Mouse (Mus musculus): ENCODE data around the gene Srd5a3.
A peak's percentile ranks its signal among the peaks of the same experiment; 100 is the strongest.

Srd5a3 gene

DNA sequence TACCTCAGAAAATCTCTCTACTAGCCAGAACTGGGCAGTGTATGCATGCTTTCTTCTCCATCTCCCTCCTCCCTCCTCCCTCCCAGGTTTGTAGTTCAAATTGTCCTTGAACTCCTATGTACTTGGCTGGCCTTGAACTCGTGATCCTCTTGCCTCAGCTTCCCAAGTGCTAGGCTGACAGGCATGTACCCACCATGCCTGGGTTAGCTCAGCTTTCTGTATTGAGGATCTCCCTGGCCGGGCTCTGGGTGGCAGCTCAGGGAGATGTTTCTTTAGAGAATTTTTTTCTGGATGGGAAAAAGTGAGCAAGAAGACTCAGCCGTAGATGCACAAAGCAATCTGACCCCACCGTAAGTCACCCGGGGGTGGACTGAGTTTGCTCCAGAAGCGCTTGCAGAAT lies 12.9 kb downstream of the Srd5a3 start:
- no peak for DNase-seq (ENCODE audit: extremely low spot score, low read depth, low spot score)

DNA sequence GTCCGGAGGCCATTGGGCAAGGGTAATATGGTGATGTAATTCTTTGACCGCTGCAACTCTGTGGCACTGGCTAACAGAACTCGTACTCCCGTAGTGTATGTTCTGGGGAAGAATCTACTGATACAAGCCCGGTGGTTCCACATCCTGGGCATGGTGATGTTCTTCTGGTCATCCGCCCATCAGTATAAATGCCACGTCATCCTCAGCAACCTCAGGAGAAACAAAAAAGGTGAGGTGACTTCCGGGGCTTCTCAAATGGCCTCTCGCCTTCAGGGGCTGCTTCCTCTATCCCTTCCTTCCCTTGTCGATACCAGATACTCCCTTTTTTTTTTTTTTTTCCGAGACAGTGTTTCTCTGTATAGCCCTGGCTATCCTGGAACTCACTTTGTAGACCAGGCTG lies 13.4 kb downstream of the Srd5a3 start:
- no peak for DNase-seq (ENCODE audit: extremely low spot score, low read depth, low spot score)

- no peak for DNase-seq (ENCODE audit: extremely low spot score, low read depth, low spot score)
Observed at GRCm38 (mm10) chr5:76154434-76155165, 14.5 kb downstream of the Srd5a3 start.

DNA sequence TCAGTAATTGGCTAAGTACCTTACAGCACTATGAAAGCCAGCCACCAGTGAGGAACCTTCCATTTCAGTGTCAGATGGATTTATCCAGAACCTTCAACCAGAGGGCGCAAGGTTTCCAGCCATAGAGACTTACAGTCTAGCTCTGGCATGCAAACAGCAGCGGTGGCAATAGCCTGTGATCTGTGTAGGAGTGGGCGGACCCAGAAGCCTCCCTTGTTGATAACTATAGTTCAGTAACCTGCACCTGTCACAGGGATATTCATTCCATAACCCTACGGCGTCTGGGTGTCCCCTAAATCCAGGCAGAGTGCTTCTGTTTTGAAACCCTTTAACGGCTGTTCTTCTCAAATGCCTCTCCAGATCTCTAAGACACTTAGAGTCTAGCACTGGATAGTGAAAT lies 19.5 kb downstream of the Srd5a3 start:
- DNase-seq (ENCODE audit: extremely low spot score, low read depth, low spot score): no peak

GRCm38 (mm10) chr5:76160086-76160485 lies 20.0 kb downstream of the Srd5a3 start:
- DNase-seq (ENCODE audit: extremely low spot score, low read depth, low spot score): no peak

DNA sequence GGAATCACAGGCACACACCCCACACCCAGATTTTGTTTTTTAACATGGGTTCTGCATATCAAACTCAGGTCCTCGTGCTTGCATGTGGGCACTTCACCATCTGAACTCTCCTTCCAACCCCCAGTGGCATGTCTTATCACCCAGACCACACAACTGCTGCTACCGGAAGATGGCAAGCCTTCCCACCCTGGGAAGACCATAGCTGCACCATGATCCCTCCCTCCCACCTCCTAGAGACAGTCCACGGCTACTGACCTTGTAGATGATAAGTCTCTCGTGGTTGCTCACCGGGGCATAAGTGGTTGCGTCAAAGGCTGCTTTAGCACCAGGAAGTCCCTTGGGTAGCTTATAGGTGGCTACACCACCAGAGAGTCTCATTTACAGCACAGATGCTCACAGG lies 21.4 kb downstream of the Srd5a3 start:
- no peak for DNase-seq (ENCODE audit: extremely low spot score, low read depth, low spot score)

GRCm38 (mm10) chr5:76162926-76163325 lies 22.9 kb downstream of the Srd5a3 start:
- DNase-seq (ENCODE audit: extremely low spot score, low read depth, low spot score): no peak

GRCm38 (mm10) chr5:76163828-76164390 lies 23.8 kb downstream of the Srd5a3 start:
- DNase-seq (ENCODE audit: extremely low spot score, low read depth, low spot score): no peak

GRCm38 (mm10) chr5:76164827-76165226 lies 24.8 kb downstream of the Srd5a3 start:
- no peak for DNase-seq (ENCODE audit: extremely low spot score, low read depth, low spot score)

GRCm38 (mm10) chr5:76170522-76170921 lies 30.5 kb downstream of the Srd5a3 start:
- DNase-seq (ENCODE audit: extremely low spot score, low read depth, low spot score): no peak

- DNase-seq (ENCODE audit: extremely low spot score, low read depth, low spot score): no peak
Observed at GRCm38 (mm10) chr5:76171039-76171438, 31.0 kb downstream of the Srd5a3 start.

DNA sequence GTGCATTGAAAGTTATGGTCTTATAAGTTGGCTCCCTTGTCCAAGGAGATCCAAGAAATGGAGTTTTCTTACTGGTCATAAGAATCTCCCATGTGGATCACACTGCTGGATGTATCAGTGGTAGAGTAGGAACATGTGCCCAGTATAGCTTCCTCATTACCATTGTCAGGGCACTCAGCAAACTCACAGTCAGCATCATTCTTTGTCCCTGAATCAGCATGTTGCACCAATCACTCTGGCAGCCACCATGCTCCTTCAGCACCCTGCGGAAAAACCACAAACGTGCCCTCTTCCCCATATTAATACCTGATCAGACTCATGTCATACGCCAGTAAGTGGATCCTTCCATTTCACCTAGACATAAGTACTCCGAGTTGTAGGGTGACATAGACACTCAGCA lies 35.0 kb downstream of the Srd5a3 start:
- DNase-seq (ENCODE audit: extremely low spot score, low read depth, low spot score): no peak

DNA sequence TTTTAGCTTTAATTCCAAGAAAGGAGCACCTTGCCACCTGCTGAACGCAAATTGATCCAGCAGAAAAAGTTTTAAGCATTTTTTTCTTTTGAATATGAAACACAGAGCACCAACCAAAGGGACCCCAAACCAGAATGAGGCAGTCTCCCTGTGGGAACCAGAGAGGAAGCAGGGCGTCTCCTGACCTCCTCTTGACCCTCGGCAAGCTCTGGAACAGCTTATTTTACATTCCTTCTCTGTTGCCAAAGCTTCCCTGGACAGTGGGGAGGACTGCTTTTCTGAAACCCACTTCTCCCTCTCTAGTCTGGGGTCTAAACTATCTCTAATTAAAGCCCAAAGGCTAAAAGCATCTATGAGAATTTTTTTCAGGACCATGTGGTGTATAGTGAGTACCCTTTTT lies 36.3 kb downstream of the Srd5a3 start:
- DNase-seq (ENCODE audit: extremely low spot score, low read depth, low spot score): no peak

DNA sequence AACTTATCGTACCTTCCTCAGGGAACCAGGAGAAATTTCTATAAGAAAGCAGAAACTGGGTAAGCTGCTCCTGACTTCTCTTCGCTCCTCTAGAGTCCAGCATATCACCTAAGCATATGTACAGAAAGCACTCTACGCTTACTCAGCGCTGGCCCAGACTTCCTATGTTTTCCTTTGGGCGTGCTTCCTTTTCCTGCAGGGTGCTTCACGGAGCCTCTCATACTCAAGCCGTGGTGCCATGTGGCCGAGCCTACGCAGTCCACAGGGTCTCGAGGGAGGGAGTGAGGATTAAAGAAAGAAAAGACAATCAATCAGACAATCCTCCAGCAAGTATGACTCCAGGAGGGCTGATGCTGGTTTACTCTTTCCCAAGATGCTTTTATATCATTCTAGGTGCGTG lies 36.8 kb downstream of the Srd5a3 start:
- no peak for DNase-seq (ENCODE audit: extremely low spot score, low read depth, low spot score)

DNA sequence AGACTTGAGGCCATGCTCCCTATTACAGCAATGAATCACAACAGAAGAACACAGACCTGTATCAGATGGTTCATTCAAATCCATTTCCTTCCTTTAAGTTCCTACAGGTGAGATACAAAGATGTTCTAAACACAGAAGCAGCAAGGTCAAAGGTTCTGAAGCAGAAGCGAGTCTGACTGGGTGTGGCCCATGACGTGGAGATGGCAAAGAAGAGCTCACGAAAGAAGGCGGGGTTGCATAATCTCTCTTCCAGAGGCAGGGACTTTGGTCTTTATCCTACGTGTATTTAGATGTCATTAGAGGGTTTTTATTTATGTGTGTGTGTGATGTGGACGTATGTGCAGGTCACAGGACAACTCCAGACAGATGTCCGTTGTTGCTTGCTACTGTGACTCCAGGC lies 37.6 kb downstream of the Srd5a3 start:
- DNase-seq (ENCODE audit: extremely low spot score, low read depth, low spot score): no peak

DNA sequence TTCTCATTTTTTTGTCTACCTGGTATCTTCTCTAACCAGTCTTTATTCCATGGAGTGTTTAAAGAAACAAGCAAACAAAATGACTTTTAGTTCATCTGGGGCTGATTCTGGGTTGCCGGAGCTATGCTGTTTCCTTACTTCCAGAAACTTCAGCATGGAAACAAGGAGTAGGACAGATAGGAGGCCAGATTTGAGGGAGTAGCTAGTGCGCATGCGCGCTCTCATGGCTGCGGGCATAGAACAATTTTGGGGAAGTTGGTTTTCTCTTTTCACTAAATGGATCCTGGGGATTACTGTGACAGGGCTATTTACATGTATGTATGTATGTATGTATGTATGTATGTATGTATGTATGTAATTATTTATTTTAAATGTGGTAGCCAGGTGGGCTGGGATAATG lies 39.1 kb downstream of the Srd5a3 start:
- no peak for DNase-seq (ENCODE audit: extremely low spot score, low read depth, low spot score)

DNA sequence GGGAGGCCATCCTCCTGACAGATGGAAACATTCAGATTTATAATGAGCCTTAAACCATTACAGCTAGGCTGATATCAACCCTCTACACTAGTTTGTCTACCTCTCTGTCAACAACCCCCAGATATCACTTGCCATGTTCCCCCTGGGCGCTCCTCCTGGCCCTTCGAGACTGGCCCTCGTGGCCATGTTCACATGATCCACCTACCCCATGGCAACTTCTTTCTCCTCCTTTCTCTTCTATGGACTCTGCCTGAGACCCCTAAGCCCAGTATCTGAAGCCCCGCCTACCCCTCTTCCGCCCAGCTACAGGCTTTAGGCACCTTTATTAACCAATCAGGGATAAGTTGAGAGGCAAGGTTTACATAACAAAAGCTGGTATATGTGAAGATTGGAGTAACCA lies 39.7 kb downstream of the Srd5a3 start:
- DNase-seq (ENCODE audit: extremely low spot score, low read depth, low spot score): no peak

DNA sequence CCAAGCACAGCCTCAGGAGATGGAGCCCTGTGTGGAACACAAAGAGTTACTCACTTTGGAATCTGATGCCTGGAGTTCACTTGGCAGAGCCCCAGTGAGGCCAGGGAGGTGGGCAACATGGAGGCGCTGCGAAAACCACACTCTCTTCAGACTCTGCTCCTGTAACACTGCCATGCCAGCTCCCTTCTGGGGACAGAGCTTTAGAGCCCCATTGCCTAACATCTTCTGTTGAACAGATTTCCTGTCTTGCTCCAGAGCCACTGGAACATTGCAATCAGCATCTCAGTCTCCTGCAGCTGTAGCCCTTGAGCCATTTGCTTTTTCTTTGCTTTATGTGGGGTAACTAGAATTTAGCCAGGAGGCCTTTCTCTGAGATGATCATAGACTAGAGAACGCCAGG lies 42.3 kb downstream of the Srd5a3 start:
- DNase-seq (ENCODE audit: extremely low spot score, low read depth, low spot score): no peak

GRCm38 (mm10) chr5:76183043-76183749 lies 43.1 kb downstream of the Srd5a3 start:
- DNase-seq (ENCODE audit: extremely low spot score, low read depth, low spot score): peak; percentile 8

DNA sequence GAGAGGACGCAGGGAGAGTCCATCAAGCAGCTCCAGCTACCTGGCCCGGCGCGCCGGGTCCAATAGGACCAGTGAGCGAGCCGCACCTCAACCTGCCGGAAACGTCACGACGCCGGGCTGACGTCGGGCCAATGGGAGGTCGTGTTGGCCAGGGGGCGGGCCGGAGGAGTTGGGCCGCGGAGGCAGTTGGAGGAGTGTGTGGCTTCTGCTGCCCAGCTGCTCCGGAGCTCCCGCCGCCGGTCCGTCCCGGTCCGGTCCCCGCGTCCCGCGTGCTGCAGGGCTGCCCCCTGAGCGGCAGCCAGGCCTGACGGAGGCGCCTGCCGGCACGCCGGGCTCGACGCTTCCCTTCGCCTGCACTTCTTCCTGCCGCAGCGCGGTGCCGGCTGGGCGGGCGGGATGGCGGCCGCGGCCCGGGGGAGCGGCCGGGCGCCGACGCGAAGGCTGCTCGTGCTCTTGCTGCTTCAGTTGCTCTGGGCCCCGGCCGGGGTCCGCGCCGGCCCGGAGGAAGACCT lies 43.7 kb downstream of the Srd5a3 start, which contains the start of gene Tmem165:
Gene Tmem165 (plus strand): TSS at position 131 of the 512 bp plus-strand sequence.
- DNase-seq (ENCODE audit: extremely low spot score, low read depth, low spot score): peak; percentile 39

GRCm38 (mm10) chr5:76184286-76185080 lies 44.4 kb downstream of the Srd5a3 start:
- peak; percentile 22 for DNase-seq (ENCODE audit: extremely low spot score, low read depth, low spot score)
